Mouse (Mus musculus) liver, embryonic 14.5 days (tissue): ENCODE data around the gene Gm10142. TPM values are rescaled to one million over a fixed set of nuclear protein-coding genes. Genes with fewer than 3 reads are reported as not detected.
"Not testable (repeated sequence)": the region's sequence is repeated elsewhere in the genome, so short reads cannot be mapped to it uniquely, and the experiment has no call there.

Experiments
- ATAC-seq: fragments of 200-750 bp; cut with Nextera tagmentation; 2 replicates; pipeline ENCODE4 v1.8.0; 2017; ENCODE audit warnings: moderate number of reproducible peaks, mild to moderate bottlenecking, moderate library complexity; ENCODE audit not compliant: insufficient read depth
- DNase-seq, 3 experiments: peaks; one replicate each; pipeline ENCODE4 v3.0.0-alpha.2; 2012 to 2013; ENCODE audit warnings: low read depth in 3 of 3, low spot score in 3 of 3
- H3K27ac ChIP-seq: fragments of 300-500 bp; sonication (generic); 2 replicates; pipeline ENCODE4 v1.5.1; 2014; ENCODE audit warnings: moderate library complexity, mild to moderate bottlenecking, control low read depth, inconsistent platforms
- H3K27me3 ChIP-seq: fragments of 300-500 bp; sonication (generic); 2 replicates; pipeline ENCODE4 v1.6.1; 2014; ENCODE audit warnings: mild to moderate bottlenecking, low read length, moderate library complexity; ENCODE audit not compliant: control insufficient read depth, insufficient read depth
- H3K36me3 ChIP-seq: fragments of 300-500 bp; sonication (generic); replicated peaks from 2 replicates; pipeline ENCODE4 v1.6.1; 2014; ENCODE audit warnings: low read depth; ENCODE audit not compliant: control insufficient read depth, insufficient read depth
- H3K4me1 ChIP-seq, 2 experiments: fragments of 200-500 bp in 1 of 2; fragments of 300-500 bp in 1 of 2; sonication (generic) in 1 of 2; replicated peaks; 2 replicates each; pipeline ENCODE4 v1.6.1; 2012 to 2014; ENCODE audit warnings: antibody characterized with exemption in 1 of 2, inconsistent platforms in 1 of 2, low read length in 1 of 2; ENCODE audit not compliant: control insufficient read depth in 2 of 2, insufficient read depth in 2 of 2
- H3K4me2 ChIP-seq: fragments of 300-500 bp; sonication (generic); 2 replicates; pipeline ENCODE4 v1.6.1; 2014; ENCODE audit warnings: low read depth, mild to moderate bottlenecking, control low read depth, moderate library complexity
- H3K4me3 ChIP-seq, 2 experiments: fragments of 200-500 bp in 1 of 2; fragments of 300-500 bp in 1 of 2; sonication (generic) in 1 of 2; 2 replicates each; pipeline ENCODE4 v1.5.1; 2012 to 2014; ENCODE audit warnings: low read depth in 2 of 2, low read length in 2 of 2, mild to moderate bottlenecking in 2 of 2, control low read depth in 1 of 2, inconsistent platforms in 1 of 2, moderate library complexity in 1 of 2; ENCODE audit not compliant: insufficient read depth in 1 of 2
- H3K9ac ChIP-seq: fragments of 300-500 bp; sonication (generic); replicated peaks from 2 replicates; pipeline ENCODE4 v1.6.1; 2014; ENCODE audit warnings: mild to moderate bottlenecking, control low read depth, moderate library complexity
- H3K9me3 ChIP-seq: fragments of 300-500 bp; sonication (generic); 2 replicates; pipeline ENCODE4 v1.6.1; 2016; ENCODE audit warnings: low read length, mixed read lengths; ENCODE audit not compliant: control insufficient read depth
- CTCF ChIP-seq: IDR thresholded peaks from 2 replicates; pipeline ENCODE4 v1.5.1; 2016; ENCODE audit warnings: antibody characterized with exemption, low read depth, control low read depth
- EP300 ChIP-seq: IDR thresholded peaks from 2 replicates; pipeline ENCODE4 v1.6.1; 2016; ENCODE audit warnings: antibody characterized with exemption, low read depth
- WGBS: fragments of 180-500 bp; shearing (Covaris S2); extraction: QIAGEN DNeasy Blood & Tissue Kit; methylation state at CpG from one replicate; pipeline ENCODE4 v1.1.7; 2014; ENCODE audit not compliant: insufficient replicate concordance; 5-methylcytosine and 5-hydroxymethylcytosine counted together
- polyA plus RNA-seq, 2 experiments: library from polyadenylated mRNA; depleted of rRNA in 1 of 2; stranded (reverse) in 1 of 2; unstranded in 1 of 2; fragments of >200 nt; fragmentation: Nextera tagmentation in 1 of 2; extraction: Ambion mirVana in 1 of 2; gene quantifications; 2 replicates each; pipeline versions ENCODE4 v1.2.1 to v1.2.3; 2012 to 2014

Gene Gm10142
- polyA plus RNA-seq, 2 experiments, result not detected

DNA sequence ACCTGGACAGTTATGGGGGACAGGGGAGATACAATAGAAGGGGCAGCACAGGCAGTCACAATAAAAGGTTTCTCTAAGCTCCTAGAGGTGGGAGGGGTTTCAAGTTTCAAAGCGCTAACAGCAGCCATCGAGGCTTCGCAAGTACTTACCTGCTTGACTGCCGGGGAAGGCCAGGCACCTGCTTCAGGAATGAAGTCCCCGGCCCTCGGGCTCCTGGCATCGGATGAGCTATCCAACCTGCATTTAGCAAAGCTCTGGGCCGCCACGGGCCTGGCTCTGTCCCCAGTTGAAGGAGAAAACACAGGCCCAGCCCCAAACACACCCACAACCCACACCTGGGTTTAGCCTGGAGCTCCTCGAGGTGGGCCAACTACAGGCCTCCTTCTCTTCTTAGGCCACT, 28.6 kb upstream of the Gm10142 start:
- no peak for TF ChIP-seq EP300
- no peak for TF ChIP-seq CTCF
- Histone ChIP-seq H3K4me1 (no peaks in the 10 kb centered on the region), H3K27ac (no peak overlapping the region), H3K9ac (no peak overlapping the region), H3K4me2 (no peak overlapping the region), H3K36me3 (no peaks in the 10 kb centered on the region), H3K27me3 (peaks cover 31% of the 10 kb centered on the region), H3K9me3 (no peaks in the 10 kb centered on the region), H3K4me3 (no peak overlapping the region)
- WGBS, result 18% methylated on average over 10 of the region's 10 CpGs
- no peak for DNase-seq
- ATAC-seq, result no peak

DNA sequence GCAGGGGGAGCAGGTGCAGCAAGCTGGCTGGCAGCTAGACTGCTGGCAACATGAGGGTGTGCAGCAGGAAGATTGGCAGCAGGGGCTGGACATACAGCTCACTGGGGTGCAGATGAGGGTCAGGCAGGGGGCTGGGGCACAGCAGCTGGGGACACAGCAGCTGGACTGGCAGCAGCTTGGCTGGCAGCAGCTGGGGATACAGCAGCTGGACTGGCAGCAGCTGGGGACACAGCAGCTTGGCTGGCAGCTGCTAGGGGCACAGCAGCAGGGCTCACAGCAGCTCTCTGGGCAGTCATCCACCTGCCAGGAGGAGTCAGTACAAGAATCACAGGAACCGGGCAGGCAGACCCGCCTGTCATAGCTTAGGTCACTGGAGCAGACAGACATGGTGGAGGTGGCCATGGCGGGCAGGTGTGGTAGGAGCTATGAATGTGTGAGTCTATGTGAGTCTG, 25.2 kb upstream of the Gm10142 start, which contains the start of gene Gm19402:
Gm19402 (minus strand) TSS at position 402 of the 452 bp plus-strand sequence.
- H3K4me1 ChIP-seq, H3K4me3 ChIP-seq, H3K36me3 ChIP-seq, DNase-seq, H3K4me2 ChIP-seq, H3K27ac ChIP-seq, ATAC-seq, H3K9ac ChIP-seq, H3K9me3 ChIP-seq: not testable (repeated sequence)
- WGBS, result 55% methylated on average over 3 of the region's 3 CpGs
- H3K27me3 ChIP-seq, result peaks cover 24% of the 10 kb centered on the region

DNA sequence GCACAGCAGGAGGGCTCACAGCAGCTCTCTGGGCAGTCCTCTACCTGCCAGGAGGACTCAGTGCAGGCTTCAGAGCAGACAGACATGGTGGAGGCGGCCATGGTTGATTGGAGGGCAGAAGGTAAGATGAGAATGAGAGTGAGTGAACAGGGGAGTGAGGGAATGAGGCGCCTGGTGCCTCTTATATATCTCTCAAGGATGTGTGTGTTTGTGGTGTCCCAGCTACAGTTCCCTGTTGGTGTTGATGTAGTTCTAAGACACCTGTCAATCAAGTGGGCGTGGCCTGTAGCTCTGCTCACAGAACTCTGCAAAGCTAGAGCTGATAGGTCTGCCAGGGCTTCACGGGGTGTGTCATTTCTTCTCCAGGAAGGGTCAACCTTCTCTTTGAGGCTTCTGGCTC, 18.5 kb upstream of the Gm10142 start, which contains the start of gene Gm9508:
Gm9508 (minus strand) TSS at position 101 of the 400 bp plus-strand sequence.
- Histone ChIP-seq H3K27ac (no peak within 1 kb of the TSS), H3K4me1 (no peaks in the 10 kb centered on the region)

DNA sequence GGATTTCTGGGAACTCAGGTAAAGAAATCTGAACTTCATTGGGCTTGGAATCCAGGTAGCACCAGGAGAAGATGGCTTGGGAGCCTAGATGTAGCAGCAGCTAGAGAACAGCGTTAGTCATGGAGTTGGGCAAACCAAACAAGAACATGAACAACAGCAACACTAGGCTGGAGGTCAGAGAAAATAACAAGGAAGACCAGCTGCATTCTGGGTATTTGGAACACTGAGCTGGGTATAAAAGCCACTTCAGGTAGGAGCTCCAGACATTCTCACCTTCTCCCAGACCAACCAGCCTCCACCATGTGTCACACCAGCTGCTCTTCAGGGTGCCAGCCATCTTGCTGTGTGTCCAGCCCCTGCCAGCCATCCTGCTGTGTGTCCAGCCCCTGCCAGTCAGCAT, 9.3 kb upstream of the Gm10142 start, which contains the start of gene Gm10272:
Gm10272 (plus strand) TSS at position 301 of the 400 bp plus-strand sequence.
- no peak within 1 kb of the TSS for H3K27ac ChIP-seq
- H3K36me3 ChIP-seq, result no peaks in the 10 kb centered on the region
- no peak within 1 kb of the TSS for H3K9ac ChIP-seq
- DNase-seq, result no peak
- no peak within 1 kb of the TSS for H3K4me2 ChIP-seq
- H3K27me3 ChIP-seq, result no peaks in the 10 kb centered on the region
- no peak for TF ChIP-seq EP300
- no peak for TF ChIP-seq CTCF
- H3K4me1 ChIP-seq, result no peaks in the 10 kb centered on the region
- H3K4me3 ChIP-seq, result no peak within 1 kb of the TSS
- 78% methylated on average over 1 of the region's 1 CpGs for WGBS
- ATAC-seq, result no peak
- no peaks in the 10 kb centered on the region for H3K9me3 ChIP-seq

More for the DNA sequence above, 18.5 kb upstream of the Gm10142 start, which contains the start of gene Gm9508:
- WGBS, result 34% methylated on average over 4 of the region's 4 CpGs
- no peak for DNase-seq
- Histone ChIP-seq H3K36me3 (no peaks in the 10 kb centered on the region), H3K4me2 (no peak within 1 kb of the TSS), H3K27me3 (no peaks in the 10 kb centered on the region), H3K9me3 (no peaks in the 10 kb centered on the region), H3K9ac (no peak within 1 kb of the TSS), H3K4me3 (no peak within 1 kb of the TSS)
- ATAC-seq, result no peak
- TF ChIP-seq EP300 (no peak), CTCF (no peak)

DNA sequence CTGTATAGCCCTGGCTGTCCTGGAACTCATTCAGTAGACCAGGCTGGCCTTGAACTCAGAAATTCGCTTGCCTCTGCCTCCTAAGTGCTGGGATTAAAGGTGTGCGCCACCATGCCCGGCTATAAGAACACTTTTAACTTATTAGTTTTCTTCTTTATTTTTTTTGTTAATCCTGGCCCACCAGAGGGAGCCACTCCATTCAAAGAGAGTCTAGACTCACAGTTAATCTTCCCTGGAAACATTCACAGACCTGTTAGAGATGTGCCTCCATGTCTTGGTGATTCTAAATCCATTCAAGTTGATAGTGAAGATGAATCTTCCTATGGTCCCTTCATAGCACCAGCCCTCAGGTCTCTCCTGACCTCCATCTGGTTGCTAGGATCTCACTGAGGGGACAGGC, 5.8 kb upstream of the Gm10142 start:
- H3K4me1 ChIP-seq, result no peaks in the 10 kb centered on the region
- no peaks in the 10 kb centered on the region for H3K36me3 ChIP-seq
- TF ChIP-seq EP300 (no peak), CTCF (no peak)
- H3K9ac ChIP-seq, result no peak overlapping the region
- H3K27ac ChIP-seq, result no peak overlapping the region
- H3K4me2 ChIP-seq, result no peak overlapping the region
- no peak overlapping the region for H3K4me3 ChIP-seq
- no peak for DNase-seq
- no peaks in the 10 kb centered on the region for H3K9me3 ChIP-seq
- ATAC-seq, result no peak
- no peaks in the 10 kb centered on the region for H3K27me3 ChIP-seq
- 59% methylated on average over 3 of the region's 3 CpGs for WGBS

DNA sequence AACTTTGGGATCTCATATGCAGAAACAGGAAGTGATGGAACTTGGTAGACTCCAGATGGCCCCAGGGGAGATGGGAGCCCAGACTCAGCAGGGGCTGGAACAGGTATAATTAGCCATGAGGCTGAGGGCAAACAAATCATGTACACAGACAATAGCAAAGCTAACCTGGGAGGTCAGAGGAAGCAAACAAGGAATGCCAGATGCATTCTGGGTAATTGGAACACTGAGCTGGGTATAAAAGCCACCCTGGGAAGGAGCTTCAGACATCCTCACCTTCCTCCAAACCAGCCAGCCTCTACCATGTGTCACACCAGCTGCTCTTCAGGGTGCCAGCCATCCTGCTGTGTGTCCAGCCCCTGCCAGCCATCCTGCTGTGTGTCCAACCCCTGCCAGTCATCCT, 4.5 kb upstream of the Gm10142 start, which contains the start of gene Gm10024:
Gm10024 (plus strand) TSS at position 301 of the 400 bp plus-strand sequence.
- ATAC-seq, H3K27me3 ChIP-seq: not testable (repeated sequence)

More for the DNA sequence above, 4.5 kb upstream of the Gm10142 start, which contains the start of gene Gm10024:
- H3K9me3 ChIP-seq, H3K4me1 ChIP-seq, DNase-seq, H3K4me2 ChIP-seq, H3K4me3 ChIP-seq, H3K36me3 ChIP-seq, H3K27ac ChIP-seq, H3K9ac ChIP-seq: not testable (repeated sequence)
